8 mouse cellular contexts compared by ENCODE assay signal in the genomic region with DNA sequence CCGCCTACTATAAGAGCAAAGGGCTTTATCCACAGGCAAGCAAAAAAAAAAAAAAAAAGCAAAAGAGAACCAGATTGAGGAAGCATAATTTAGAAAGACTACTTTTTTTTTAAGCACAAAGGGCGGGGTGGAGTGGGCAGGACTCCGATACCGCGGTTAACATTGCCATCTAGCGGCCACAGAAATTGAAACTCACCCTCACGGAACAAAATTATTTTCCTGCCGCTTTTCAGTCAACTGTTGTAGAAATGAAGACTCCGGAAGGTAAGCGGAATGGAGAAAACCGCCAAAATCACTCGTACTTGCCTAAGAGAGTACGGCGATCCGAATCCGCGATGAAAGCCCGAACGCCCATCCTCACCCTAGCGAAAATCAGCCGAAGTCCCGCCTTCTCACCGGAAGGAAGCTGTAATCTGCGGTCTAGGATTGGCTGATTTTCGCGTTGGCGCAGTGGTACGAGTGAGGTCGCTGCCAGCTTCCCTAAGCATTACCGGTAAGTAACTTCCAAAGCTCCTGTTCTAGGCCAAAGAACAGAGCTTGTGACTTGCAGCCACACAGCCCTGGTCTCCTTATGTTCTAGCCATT. TPM values are rescaled to one million over a fixed set of nuclear protein-coding genes. Genes with fewer than 3 reads are reported as not detected.
DNase-seq lines count a peak whose midpoint lies in the region; ATAC-seq and TF ChIP-seq lines count a peak whose summit lies in the region.

A gene (minus strand): TSS at position 389 of the 585 bp plus-strand sequence.

- peak; percentile 89 for TF ChIP-seq CTCF in Patski (IDR thresholded peaks at IDR 0.05)

- peak within 1 kb of the TSS; percentile 46 for H3K9ac ChIP-seq in hindbrain, embryonic 15.5 days

- CTCF ChIA-PET in Patski (lab: Charles Lee): interaction anchor here (1.0 kb wide), 1 partner anchor 9 kb away, joined by 3 read pairs; no protein-coding TSS in a partner anchor

- no peaks in the 10 kb centered on the region for H3K27me3 ChIP-seq in Patski
- no peaks in the 10 kb centered on the region for H3K27me3 ChIP-seq in hindbrain, embryonic 15.5 days

- no peaks in the 10 kb centered on the region for H3K36me3 ChIP-seq in hindbrain, embryonic 15.5 days

- H3K4me2 ChIP-seq in hindbrain, embryonic 15.5 days: peak within 1 kb of the TSS; percentile 53

- no peaks in the 10 kb centered on the region for H3K9me3 ChIP-seq in hindbrain, embryonic 15.5 days

- peaks cover 3% of the 10 kb centered on the region for H3K4me1 ChIP-seq in hindbrain, embryonic 15.5 days (replicated peaks)

- H3K4me3 ChIP-seq in hindbrain, embryonic 15.5 days: peak within 1 kb of the TSS; percentile 46

- peak; percentile 97 for ATAC-seq in Patski
- ATAC-seq in hindbrain, embryonic 15.5 days (ENCODE audit: low FRiP score, low read depth): peak; percentile 98

- DNase-seq in Patski (ENCODE audit: low read depth, low spot score): peak; percentile 64
- DNase-seq in cerebellum, postnatal 25 days: peak; percentile 90 to 93
- peak; percentile 86 to 92 for DNase-seq in frontal cortex, postnatal 36 days (ENCODE audit: low spot score in 2 of 2)
- DNase-seq in left cerebral cortex, adult 11 months (ENCODE audit: low spot score): peak; percentile 81
- DNase-seq in lung, postnatal 4 days: peak; percentile 91 to 92
- peak; percentile 87 for DNase-seq in retina, postnatal 7 days (ENCODE audit: low read depth, low spot score)
- peak; percentile 67 for DNase-seq in urinary bladder, adult 2 months (ENCODE audit: low spot score)

- POLR2A ChIA-PET in Patski (lab: Charles Lee): interaction anchor here (0.9 kb wide), 1 partner anchor 9 kb away, joined by 3 read pairs; no protein-coding TSS in a partner anchor

- in situ Hi-C loops in Patski (cut with MboI; ENCODE audit: low pct_unique_long_range_greater_than_20kb): no loop called here

- WGBS in hindbrain, embryonic 15.5 days: 2% methylated on average over 30 of the region's 30 CpGs

- H3K27ac ChIP-seq in hindbrain, embryonic 15.5 days (replicated peaks): peak within 1 kb of the TSS; percentile 89

RNA-seq across cellular contexts. Expression of the gene that starts here (rescaled TPM):
- 37.9 TPM for polyA plus RNA-seq in Patski (2021)
- polyA plus RNA-seq in hindbrain, embryonic 15.5 days (2015; fragmentation: Nextera tagmentation; extraction: Ambion mirVana): 68.8 and 76.7 TPM in 2 replicates
- 28.3 and 29.7 TPM in 2 replicates for polyA plus RNA-seq in urinary bladder, adult 2 months (2012; rRNA removed)

Comparison
In these comparisons a context has a peak if more than half of its experiments do, and no peak if none do; other contexts are left out.
1. Peak in every context shown above with its lines: DNase-seq, ATAC-seq, H3K4me3 ChIP-seq and H3K27ac ChIP-seq.